Mouse (Mus musculus) MEL (cell line): ENCODE data around the gene Atxn7l3. TPM values are rescaled to one million over a fixed set of nuclear protein-coding genes. Genes with fewer than 3 reads are reported as not detected.
A peak's percentile ranks its signal among the peaks of the same experiment; 100 is the strongest.

ENCODE experiments used
- DNase-seq: peaks from one replicate; pipeline ENCODE4 v3.0.0; 2011; ENCODE audit warnings: low read depth, low spot score
- H3K27ac ChIP-seq: 2 replicates; pipeline ENCODE4 v1.5.1; 2012; ENCODE audit warnings: low read depth, mild to moderate bottlenecking, control low read depth, low read length, moderate library complexity; ENCODE audit not compliant: control insufficient read depth
- H3K27me3 ChIP-seq, 2 experiments: fragments of 150-350 bp in 1 of 2; sonication (generic) in 1 of 2; 2 replicates each; pipeline ENCODE4 v1.6.1; 2012; ENCODE audit warnings: low read length in 2 of 2, mild to moderate bottlenecking in 2 of 2, improper control_type of control experiment in 1 of 2, moderate library complexity in 1 of 2; ENCODE audit not compliant: insufficient read depth in 2 of 2, control insufficient read depth in 1 of 2
- H3K36me3 ChIP-seq, 2 experiments: 2 replicates each; pipeline ENCODE4 v1.6.1; 2012 to 2014; ENCODE audit warnings: low read length in 2 of 2, improper control_type of control experiment in 1 of 2, inconsistent platforms in 1 of 2, mild to moderate bottlenecking in 1 of 2; ENCODE audit not compliant: insufficient read depth in 2 of 2, control insufficient read depth in 1 of 2
- H3K4me1 ChIP-seq, 2 experiments: fragments of 150-350 bp in 1 of 2; sonication (generic) in 1 of 2; 2 replicates each; pipeline ENCODE4 v1.6.1; 2012; ENCODE audit warnings: low read length in 2 of 2, improper control_type of control experiment in 1 of 2, mild to moderate bottlenecking in 1 of 2; ENCODE audit not compliant: insufficient read depth in 2 of 2, control insufficient read depth in 1 of 2
- H3K4me3 ChIP-seq, 2 experiments: fragments of 150-350 bp in 1 of 2; sonication (generic) in 1 of 2; 2 replicates each; pipeline ENCODE4 v1.5.1; 2012; ENCODE audit warnings: low read depth in 2 of 2, low read length in 2 of 2, mild to moderate bottlenecking in 2 of 2, moderate library complexity in 2 of 2, control low read depth in 1 of 2, improper control_type of control experiment in 1 of 2; ENCODE audit not compliant: control insufficient read depth in 1 of 2, insufficient read depth in 1 of 2
- H3K79me2 ChIP-seq: 2 replicates; pipeline ENCODE4 v1.6.1; 2012; ENCODE audit warnings: mild to moderate bottlenecking, low read length, moderate library complexity; ENCODE audit not compliant: control insufficient read depth, poor library complexity, insufficient read depth
- H3K9ac ChIP-seq: 2 replicates; pipeline ENCODE4 v1.6.1; 2012; ENCODE audit warnings: low read depth, mild to moderate bottlenecking, control low read depth, low read length, moderate library complexity; ENCODE audit not compliant: control insufficient read depth, poor library complexity, severe bottlenecking
- H3K9me3 ChIP-seq: fragments of 150-350 bp; sonication (generic); replicated peaks from 2 replicates; pipeline ENCODE4 v1.6.1; 2012; ENCODE audit warnings: mild to moderate bottlenecking, low read length, improper control_type of control experiment, moderate library complexity; ENCODE audit not compliant: insufficient read depth
- CHD1 ChIP-seq: IDR thresholded peaks from 2 replicates; pipeline ENCODE4 v1.6.1; 2012; ENCODE audit warnings: low read depth, mild to moderate bottlenecking, inconsistent platforms, low read length, improper control_type of control experiment
- CHD2 ChIP-seq: IDR thresholded peaks from 2 replicates; pipeline ENCODE4 v1.6.1; 2011; ENCODE audit warnings: low read length, improper control_type of control experiment
- CTCF ChIP-seq, 3 experiments: IDR thresholded peaks in 2 of 3; conservative IDR thresholded peaks in 1 of 3; 2 replicates each; pipeline ENCODE4 v1.5.1; 2011 to 2012; ENCODE audit warnings: low read length in 3 of 3, low read depth in 2 of 3, mild to moderate bottlenecking in 2 of 3, improper control_type of control experiment in 1 of 3, inconsistent platforms in 1 of 3, mixed read lengths in 1 of 3, moderate library complexity in 1 of 3; ENCODE audit not compliant: control insufficient read depth in 1 of 3, insufficient read depth in 1 of 3, poor library complexity in 1 of 3, severe bottlenecking in 1 of 3
- ELF1 ChIP-seq: IDR thresholded peaks from 2 replicates; pipeline ENCODE4 v1.6.1; 2014; ENCODE audit warnings: low read depth, mild to moderate bottlenecking, inconsistent platforms, low read length, improper control_type of control experiment, moderate library complexity
- GATA1 ChIP-seq: IDR thresholded peaks from 2 replicates; pipeline ENCODE4 v1.6.1; 2011; ENCODE audit warnings: low read depth, low read length, improper control_type of control experiment
- HCFC1 ChIP-seq: IDR thresholded peaks from 2 replicates; pipeline ENCODE4 v1.6.1; 2012; ENCODE audit warnings: low read depth, mild to moderate bottlenecking, inconsistent platforms, low read length, improper control_type of control experiment, moderate library complexity
- KAT2A ChIP-seq: conservative IDR thresholded peaks from 2 replicates; pipeline ENCODE4 v1.6.1; 2012; ENCODE audit warnings: low read depth, low read length, improper control_type of control experiment, inconsistent platforms
- MAFK ChIP-seq: IDR thresholded peaks from 2 replicates; pipeline ENCODE4 v1.6.1; 2011; ENCODE audit warnings: low read depth, mild to moderate bottlenecking, low read length, improper control_type of control experiment, borderline replicate concordance
- MAX ChIP-seq: IDR thresholded peaks from 2 replicates; pipeline ENCODE4 v1.6.1; 2011; ENCODE audit warnings: low read length, improper control_type of control experiment
- MAZ ChIP-seq: IDR thresholded peaks from 2 replicates; pipeline ENCODE4 v1.6.1; 2012; ENCODE audit warnings: low read depth, mild to moderate bottlenecking, inconsistent platforms, low read length, improper control_type of control experiment
- MEF2A ChIP-seq: IDR thresholded peaks from 2 replicates; pipeline ENCODE4 v1.6.1; 2014; ENCODE audit warnings: low read depth, mild to moderate bottlenecking, inconsistent platforms, low read length, improper control_type of control experiment; ENCODE audit not compliant: poor library complexity, insufficient replicate concordance, severe bottlenecking; ENCODE audit errors: extremely low read depth
- MYB ChIP-seq: IDR thresholded peaks from 2 replicates; pipeline ENCODE4 v1.6.1; 2011; ENCODE audit warnings: mild to moderate bottlenecking, low read depth, low read length, improper control_type of control experiment
- POLR2AphosphoS5 ChIP-seq: IDR thresholded peaks from 2 replicates; pipeline ENCODE4 v1.6.1; 2012; ENCODE audit warnings: low read depth, borderline replicate concordance, mild to moderate bottlenecking, inconsistent platforms, low read length, moderate library complexity, mixed read lengths
- SMC3 ChIP-seq: IDR thresholded peaks from 2 replicates; pipeline ENCODE4 v1.6.1; 2011; ENCODE audit warnings: low read depth, low read length, improper control_type of control experiment
- TBP ChIP-seq: IDR thresholded peaks from 2 replicates; pipeline ENCODE4 v1.8.0; 2011; ENCODE audit warnings: low read depth, low read length, improper control_type of control experiment
- TCF12 ChIP-seq: IDR thresholded peaks from 2 replicates; pipeline ENCODE4 v1.6.1; 2014; ENCODE audit warnings: low read depth, mild to moderate bottlenecking, inconsistent platforms, low read length, improper control_type of control experiment, moderate library complexity
- ZNF384 ChIP-seq: IDR thresholded peaks from 2 replicates; pipeline ENCODE4 v1.6.1; 2012; ENCODE audit warnings: low read depth, mild to moderate bottlenecking, inconsistent platforms, low read length, improper control_type of control experiment
- polyA plus RNA-seq, 2 experiments: library from polyadenylated mRNA; stranded (reverse) in 1 of 2; unstranded in 1 of 2; fragments of >175 nt in 1 of 2; fragments of >200 nt in 1 of 2; gene quantifications; 2 replicates each; pipeline versions ENCODE4 v1.2.1 to v1.2.4; 2012; ENCODE audit warnings: low replicate concordance in 2 of 2, low read depth in 1 of 2; ENCODE audit not compliant: insufficient read length in 2 of 2, insufficient read depth in 1 of 2, missing spikeins in 1 of 2
- total RNA-seq: library from RNA; depleted of rRNA; stranded (reverse); fragments of 300-350 nt; gene quantifications from 2 replicates; pipeline ENCODE4 v1.2.3, GENCODE M21; 2012

Atxn7l3 gene
- total and polyA plus RNA-seq, 3 experiments = 39.4 to 53.0 (median 46.7) TPM

DNA sequence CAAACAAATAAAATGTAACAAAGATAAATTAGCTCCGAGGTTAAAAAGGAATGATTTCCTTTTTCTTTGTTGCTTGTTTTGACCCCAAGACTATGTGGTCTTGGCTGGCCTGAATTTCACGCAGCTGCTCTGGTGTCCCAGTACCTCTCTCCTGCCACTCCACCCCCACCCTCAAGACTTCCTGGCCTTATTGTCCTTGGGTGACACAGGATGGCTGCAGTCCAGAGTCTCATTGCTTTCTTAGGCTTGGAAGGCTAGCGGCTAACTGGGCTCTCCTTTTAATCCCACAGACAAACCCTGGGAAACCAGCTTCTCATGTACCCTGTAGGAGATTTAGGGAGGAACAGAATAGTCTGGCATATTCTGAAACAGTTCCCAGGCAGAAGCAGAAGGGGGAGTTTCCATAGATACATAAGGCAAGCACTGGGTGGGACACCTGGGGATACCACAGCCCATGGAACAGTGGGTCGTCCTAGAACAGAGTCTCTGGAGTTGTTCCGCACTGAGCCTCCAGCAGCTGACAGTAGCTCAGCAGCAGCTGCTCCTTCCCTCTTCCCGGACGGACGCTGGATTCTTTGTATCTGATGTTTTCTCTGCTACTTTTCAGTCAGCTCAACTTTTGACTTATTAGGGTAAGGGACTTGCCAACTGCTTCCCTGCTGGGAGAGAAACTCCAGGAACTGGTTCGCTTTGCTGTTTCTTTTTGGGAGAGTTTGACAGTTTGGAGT is 38.7 kb upstream of the Atxn7l3 start:
- Histone ChIP-seq H3K4me3 (no peak overlapping the region), H3K4me1 (peaks cover 0 to 3% of the 10 kb centered on the region in 2 experiments; a peak in 2 of 4 replicates), H3K36me3 (no peaks in the 10 kb centered on the region), H3K9ac (no peak overlapping the region), H3K9me3 (no peaks in the 10 kb centered on the region), H3K79me2 (no peaks in the 10 kb centered on the region), H3K27me3 (peaks cover 15 to 22% of the 10 kb centered on the region in 2 experiments), H3K27ac (no peak overlapping the region)
- TF ChIP-seq ZNF384 (no peak), SMC3 (no peak), CHD1 (no peak), CTCF (IDR thresholded peaks at IDR 0.05 in 2 of 3, conservative IDR thresholded peaks at IDR 0.05 in 1 of 3; ENCODE audit: control insufficient read depth in 1 of 3, insufficient read depth in 1 of 3, low read depth in 2 of 3, low read length in 3 of 3, poor library complexity in 1 of 3, severe bottlenecking in 1 of 3) (no peak), MAFK (no peak), ELF1 (no peak), HCFC1 (no peak)
- no peak for DNase-seq

DNA sequence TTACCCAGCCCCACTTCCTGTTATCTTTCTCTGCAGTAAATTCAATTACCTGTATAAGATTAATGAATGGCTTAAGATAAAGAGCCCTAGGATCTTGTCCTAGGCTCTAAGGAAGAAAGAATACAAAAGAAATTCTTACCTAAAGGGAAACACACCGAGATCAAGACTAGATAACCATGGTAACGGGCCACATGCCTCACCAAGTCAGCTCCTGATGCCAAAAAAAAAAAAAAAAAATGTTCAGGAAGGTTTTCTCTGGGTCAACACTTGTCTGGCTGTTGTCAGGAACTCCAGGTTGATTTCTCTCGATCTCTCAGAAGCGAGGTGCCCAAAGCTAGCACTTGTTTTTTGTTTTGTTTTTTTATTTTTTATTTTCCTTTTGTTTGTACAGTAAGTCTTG is 37.6 kb upstream of the Atxn7l3 start:
- Histone ChIP-seq H3K4me3 (no peak overlapping the region), H3K9ac (no peak overlapping the region), H3K4me1 (peaks cover 0 to under 1% of the 10 kb centered on the region in 2 experiments; a peak in 1 of 4 replicates), H3K27ac (no peak overlapping the region), H3K27me3 (peaks cover 20 to 22% of the 10 kb centered on the region in 2 experiments), H3K36me3 (no peaks in the 10 kb centered on the region), H3K9me3 (no peaks in the 10 kb centered on the region), H3K79me2 (no peaks in the 10 kb centered on the region)
- DNase-seq = no peak
- TF ChIP-seq TBP (no peak), MAZ (no peak), GATA1 (0 out of 2 replicates have a peak, but pooled peaks have one; percentile 16), ZNF384 (peak; percentile 83)

DNA sequence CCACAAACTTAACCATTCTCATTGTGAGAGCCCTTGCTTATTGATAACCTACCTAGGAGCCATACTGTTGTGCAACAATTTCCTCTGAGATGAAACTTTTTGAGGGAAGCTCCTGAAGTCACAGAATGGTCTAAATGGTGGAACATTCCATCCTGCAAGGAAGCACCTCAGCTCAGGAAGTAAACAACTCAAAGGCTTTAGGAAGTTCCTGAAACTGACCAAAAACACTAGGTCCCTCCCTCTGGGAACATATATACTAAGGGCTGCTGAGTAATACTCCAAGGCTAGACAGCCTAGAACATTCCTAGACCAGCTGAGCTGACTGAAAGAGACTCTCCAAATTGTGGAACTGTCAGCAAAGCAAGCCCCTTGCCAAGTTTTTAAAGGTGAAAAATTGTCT is 36.6 kb upstream of the Atxn7l3 start:
- TF ChIP-seq GATA1 = no peak
- TF ChIP-seq CHD2 = no peak
- no peak for TF ChIP-seq MAZ
- no peak for TF ChIP-seq MEF2A
- no peak for TF ChIP-seq TCF12
- no peak for TF ChIP-seq MAX
- TF ChIP-seq HCFC1 = no peak
- no peak for TF ChIP-seq KAT2A
- TF ChIP-seq CTCF (IDR thresholded peaks at IDR 0.05 in 2 of 3, conservative IDR thresholded peaks at IDR 0.05 in 1 of 3; ENCODE audit: control insufficient read depth in 1 of 3, insufficient read depth in 1 of 3, low read depth in 2 of 3, low read length in 3 of 3, poor library complexity in 1 of 3, severe bottlenecking in 1 of 3) = no peak
- TF ChIP-seq POLR2AphosphoS5 = no peak
- TF ChIP-seq MYB = no peak
- Histone ChIP-seq H3K27me3 (peaks cover 20 to 25% of the 10 kb centered on the region in 2 experiments), H3K4me3 (no peak overlapping the region), H3K9ac (no peak overlapping the region), H3K9me3 (no peaks in the 10 kb centered on the region), H3K36me3 (no peaks in the 10 kb centered on the region), H3K79me2 (no peaks in the 10 kb centered on the region), H3K4me1 (no peaks in the 10 kb centered on the region), H3K27ac (no peak overlapping the region)
- DNase-seq = no peak
